Mouse (Mus musculus) small intestine, adult 2 months (tissue): ENCODE data around the gene Epha4. TPM values are rescaled to one million over a fixed set of nuclear protein-coding genes. Genes with fewer than 3 reads are reported as not detected.

Source experiments
- H3K27ac ChIP-seq: fragments of 200-500 bp; 2 replicates; pipeline ENCODE4 v1.5.1; 2012; ENCODE audit warnings: low read depth, low read length, control low read depth, inconsistent platforms; ENCODE audit not compliant: insufficient read depth
- H3K27me3 ChIP-seq: fragments of 200-500 bp; 2 replicates; pipeline ENCODE4 v1.6.1; 2012; ENCODE audit warnings: mild to moderate bottlenecking, moderate library complexity, low read length, inconsistent platforms; ENCODE audit not compliant: control insufficient read depth, insufficient read depth
- H3K36me3 ChIP-seq: fragments of 200-500 bp; 2 replicates; pipeline ENCODE4 v1.6.1; 2012; ENCODE audit warnings: mild to moderate bottlenecking, low read length, control low read depth, inconsistent platforms; ENCODE audit not compliant: control insufficient read depth, insufficient read depth
- H3K4me1 ChIP-seq: fragments of 200-500 bp; 2 replicates; pipeline ENCODE4 v1.6.1; 2012; ENCODE audit warnings: low read length, inconsistent platforms, mixed read lengths; ENCODE audit not compliant: control insufficient read depth, insufficient read depth, insufficient read length
- H3K4me3 ChIP-seq: fragments of 200-500 bp; 2 replicates; pipeline ENCODE4 v1.5.1; 2012; ENCODE audit warnings: low read depth, mild to moderate bottlenecking, control low read depth, inconsistent platforms, low read length, moderate library complexity
- CTCF ChIP-seq: fragments of 200-500 bp; IDR thresholded peaks from 2 replicates; pipeline ENCODE4 v1.5.1; 2012; ENCODE audit warnings: low read depth, mild to moderate bottlenecking, control low read depth, inconsistent platforms, low read length, moderate library complexity, mixed read lengths; ENCODE audit not compliant: insufficient replicate concordance, insufficient read length; ENCODE audit errors: extremely low read depth
- POLR2A ChIP-seq: fragments of 200-500 bp; IDR thresholded peaks from 2 replicates; pipeline ENCODE4 v1.6.1; 2012; ENCODE audit warnings: low read depth, mild to moderate bottlenecking, control low read depth, inconsistent platforms, low read length, moderate library complexity
- WGBS: fragments of 180-500 bp; shearing (Covaris S2); methylation state at CpG from one replicate; pipeline ENCODE4 v1.1.7; 2018; 5-methylcytosine and 5-hydroxymethylcytosine counted together
- polyA plus RNA-seq: library from polyadenylated mRNA; depleted of rRNA; stranded (reverse); fragments of >200 nt; gene quantifications from 2 replicates; pipeline ENCODE4 v1.2.3, GENCODE M21; 2012

Gene Epha4
- polyA plus RNA-seq, 1 experiment: 2.6 TPM

- Histone ChIP-seq H3K27ac (no peak overlapping the region), H3K27me3 (no peaks in the 10 kb centered on the region), H3K36me3 (no peaks in the 10 kb centered on the region), H3K4me3 (no peak overlapping the region), H3K4me1 (no peaks in the 10 kb centered on the region)
- no peak for TF ChIP-seq POLR2A
- TF ChIP-seq CTCF: no peak
- WGBS: 66% methylated on average over 10 of the region's 10 CpGs
These were observed 20.9 kb downstream of the Epha4 start for GRCm38 (mm10) chr1:77493841-77494635.

GRCm38 (mm10) chr1:77490166-77490565 is 24.7 kb downstream of the Epha4 start:
- 96% methylated on average over 6 of the region's 6 CpGs for WGBS
- Histone ChIP-seq H3K27ac (no peak overlapping the region), H3K4me3 (no peak overlapping the region), H3K36me3 (no peaks in the 10 kb centered on the region), H3K4me1 (no peaks in the 10 kb centered on the region), H3K27me3 (no peaks in the 10 kb centered on the region)
- TF ChIP-seq CTCF (no peak), POLR2A (no peak)

GRCm38 (mm10) chr1:77489387-77489786 is 25.5 kb downstream of the Epha4 start:
- Histone ChIP-seq H3K27ac (no peak overlapping the region), H3K36me3 (no peaks in the 10 kb centered on the region), H3K4me1 (no peaks in the 10 kb centered on the region), H3K4me3 (no peak overlapping the region), H3K27me3 (no peaks in the 10 kb centered on the region)
- WGBS: 86% methylated on average over 7 of the region's 7 CpGs
- TF ChIP-seq CTCF: no peak
- no peak for TF ChIP-seq POLR2A

- Histone ChIP-seq H3K36me3 (no peaks in the 10 kb centered on the region), H3K27me3 (no peaks in the 10 kb centered on the region), H3K27ac (no peak overlapping the region), H3K4me3 (no peak overlapping the region), H3K4me1 (no peaks in the 10 kb centered on the region)
- TF ChIP-seq POLR2A: no peak
- no peak for TF ChIP-seq CTCF
- 86% methylated on average over 13 of the region's 13 CpGs for WGBS
These were observed 26.9 kb downstream of the Epha4 start for GRCm38 (mm10) chr1:77487856-77488462.

DNA sequence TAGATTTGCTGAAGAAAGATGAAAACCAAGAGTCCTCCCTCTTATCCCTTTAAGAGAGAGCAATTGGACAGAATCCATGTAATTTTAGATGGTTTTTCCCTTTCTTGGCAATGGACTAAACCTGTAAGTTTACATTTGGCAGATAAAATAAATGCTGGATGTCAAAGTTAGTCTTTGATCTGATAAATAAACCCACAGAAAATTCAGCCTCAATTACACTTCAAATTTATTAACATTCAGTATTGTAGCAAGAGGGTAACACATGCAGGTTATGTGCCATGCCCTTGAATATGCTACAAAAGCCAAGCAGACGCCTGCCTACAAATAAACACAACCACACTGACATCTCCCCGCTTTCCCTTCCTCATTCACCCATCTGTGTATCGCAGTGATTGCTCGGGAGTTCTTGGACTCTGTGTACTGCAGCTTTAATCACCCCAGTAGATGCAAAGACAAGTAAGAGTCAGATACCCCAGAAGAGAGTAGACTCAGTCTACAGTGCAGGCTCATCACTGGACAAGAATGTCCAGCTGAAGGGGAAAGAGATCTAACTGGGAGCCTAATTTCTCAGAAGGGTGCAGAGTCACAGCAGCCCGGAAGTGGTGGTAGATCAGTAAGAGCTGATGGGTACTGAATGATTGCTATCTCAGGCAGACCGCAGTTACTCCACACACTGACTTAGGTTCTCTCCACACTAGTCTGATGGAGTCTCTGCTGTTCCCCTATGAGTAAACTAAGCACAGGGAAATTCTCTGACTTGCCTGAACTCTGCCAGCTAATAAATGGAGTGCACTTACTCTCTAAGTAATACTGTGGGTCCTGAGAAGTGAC is 29.9 kb downstream of the Epha4 start:
- H3K4me3 ChIP-seq: no peak overlapping the region
- 79% methylated on average over 6 of the region's 6 CpGs for WGBS
- TF ChIP-seq CTCF (no peak), POLR2A (no peak)

DNA sequence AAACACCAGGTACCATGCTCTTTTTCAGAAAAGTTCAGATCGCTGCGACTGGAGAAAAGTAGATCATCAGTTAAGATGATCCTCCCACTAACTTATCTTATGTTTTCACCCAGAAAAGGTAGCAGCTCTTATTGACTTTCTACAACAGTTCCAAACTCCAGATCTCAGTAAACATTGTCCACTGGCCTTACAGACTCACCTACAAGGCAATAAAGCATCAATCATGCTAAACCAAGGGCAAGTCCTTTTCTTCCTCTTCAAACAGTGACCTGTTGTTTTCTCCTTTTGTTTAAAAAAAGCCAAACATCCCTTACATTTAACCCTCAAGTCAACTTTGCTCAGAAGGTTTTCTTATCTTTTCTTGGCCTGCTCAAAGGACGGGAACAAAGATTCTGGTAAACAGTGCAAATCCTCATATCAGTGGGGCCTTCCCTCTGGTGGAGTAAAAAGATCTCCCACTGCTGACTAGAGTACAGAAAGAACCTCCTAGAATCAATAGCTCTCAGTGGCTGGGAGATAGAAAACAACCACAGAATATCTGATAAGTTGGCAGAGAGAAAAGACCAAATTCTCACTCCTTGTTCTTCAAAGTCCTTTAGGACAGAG is 39.0 kb downstream of the Epha4 start:
- TF ChIP-seq POLR2A (no peak), CTCF (no peak)
- H3K27me3 ChIP-seq: no peaks in the 10 kb centered on the region
- 28% methylated on average over 3 of the region's 3 CpGs for WGBS
- H3K36me3 ChIP-seq: no peaks in the 10 kb centered on the region
- H3K27ac ChIP-seq: no peak overlapping the region
- peaks cover 5% of the 10 kb centered on the region; the same call in 1 of the 2 replicates for H3K4me1 ChIP-seq
- H3K4me3 ChIP-seq: no peak overlapping the region

More for the DNA sequence above, 29.9 kb downstream of the Epha4 start:
- Histone ChIP-seq H3K27ac (no peak overlapping the region), H3K36me3 (no peaks in the 10 kb centered on the region), H3K4me1 (no peaks in the 10 kb centered on the region), H3K27me3 (no peaks in the 10 kb centered on the region)
